Mouse (Mus musculus) layer of hippocampus, postnatal 36 days (tissue): ENCODE data around the gene Pdss2. TPM values are rescaled to one million over a fixed set of nuclear protein-coding genes. Genes with fewer than 3 reads are reported as not detected.
A peak's percentile ranks its signal among the peaks of the same experiment; 100 is the strongest.

ENCODE experiments used
- DNase-seq, 2 experiments: peaks; one replicate each; pipeline ENCODE4 v3.0.0; 2022
- total RNA-seq, 2 experiments: library from RNA; stranded (reverse); gene quantifications; 2 replicates each; pipeline ENCODE4 v1.2.3; 2021

Pdss2 gene
- total RNA-seq, 2 experiments from 2014 or later, result 14.0 to 19.2 TPM

DNA sequence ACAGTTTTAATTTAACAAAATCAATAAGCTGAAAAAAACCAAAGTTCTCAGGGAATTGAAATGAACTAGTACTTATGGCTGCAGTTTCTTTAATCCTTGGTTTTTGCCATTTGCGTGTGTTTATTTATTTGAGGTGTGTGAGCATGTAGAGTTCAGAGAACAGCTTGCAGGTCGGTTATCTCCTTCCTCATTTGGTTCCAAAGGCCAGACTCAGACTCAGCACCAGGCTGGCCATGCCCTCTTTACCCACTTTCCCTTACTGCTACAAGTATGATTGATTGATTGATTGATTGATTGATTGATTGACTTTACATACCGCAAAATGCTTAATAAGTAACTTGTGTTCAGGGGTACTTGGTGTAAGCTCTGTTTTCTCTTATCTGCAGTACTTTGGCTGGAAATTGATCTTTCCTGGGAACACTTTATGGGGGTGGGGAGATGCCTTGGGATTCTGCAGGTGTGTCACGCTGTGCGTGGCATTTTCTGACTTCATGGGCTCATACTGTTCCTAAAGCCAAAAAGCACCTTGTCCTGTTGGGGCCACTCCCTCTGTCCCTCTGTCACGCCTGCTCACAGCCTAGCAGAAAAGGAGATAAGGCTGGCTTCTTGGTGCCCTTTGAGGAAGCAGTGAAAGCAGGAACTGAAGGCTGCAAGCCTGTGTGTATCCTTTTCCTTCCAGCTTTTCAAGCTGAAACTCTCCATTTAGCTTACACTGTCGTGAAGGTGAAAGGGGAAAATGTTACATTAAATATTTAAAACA lies 91.6 kb downstream of the Pdss2 start:
- no peak for DNase-seq

DNA sequence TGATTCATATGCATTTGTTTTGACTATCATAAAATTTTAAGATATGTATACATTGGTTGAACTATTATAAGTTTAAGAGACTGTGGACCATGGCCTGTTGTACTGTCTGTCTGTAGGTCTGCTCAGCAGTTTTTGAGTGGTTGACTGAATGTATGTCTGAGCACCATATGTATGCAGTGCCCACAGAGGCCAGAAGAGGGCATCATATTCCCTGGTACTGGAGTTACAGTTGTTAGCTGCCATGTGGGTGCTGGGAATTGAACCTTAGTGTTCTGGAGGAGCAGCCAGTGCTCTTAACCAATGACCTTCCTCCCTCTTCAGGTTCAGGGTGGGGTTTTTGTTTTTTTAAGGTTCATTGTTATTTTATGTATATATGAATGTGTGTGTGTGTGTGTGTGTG lies 93.9 kb downstream of the Pdss2 start:
- no peak for DNase-seq

- DNase-seq, result no peak
Measured at GRCm38 (mm10) chr10:43317327-43317951, 96.2 kb downstream of the Pdss2 start.

DNA sequence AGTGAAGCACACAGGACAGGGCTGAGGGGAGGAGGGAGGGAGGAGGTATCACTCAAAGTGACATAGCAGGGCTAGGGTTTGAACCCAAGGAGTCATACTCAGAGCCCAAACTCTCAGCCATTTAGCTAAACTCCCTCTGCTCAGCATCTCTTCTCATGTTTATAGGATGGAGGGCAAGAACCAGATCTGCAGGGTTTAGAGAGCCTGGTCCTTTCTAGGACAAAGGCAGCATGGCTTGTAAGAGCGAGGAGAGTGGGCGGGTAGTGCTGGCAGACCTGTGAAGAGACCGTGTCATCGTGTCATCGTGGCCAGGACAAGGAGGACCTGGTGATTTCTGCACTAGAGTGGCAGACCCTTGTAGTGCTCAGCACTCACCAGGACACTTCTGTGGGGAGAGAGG lies 99.7 kb downstream of the Pdss2 start:
- no peak for DNase-seq

- DNase-seq, result peak in 1 of 2 experiments; percentile 11
Measured at GRCm38 (mm10) chr10:43322446-43323178, 101.3 kb downstream of the Pdss2 start.

DNA sequence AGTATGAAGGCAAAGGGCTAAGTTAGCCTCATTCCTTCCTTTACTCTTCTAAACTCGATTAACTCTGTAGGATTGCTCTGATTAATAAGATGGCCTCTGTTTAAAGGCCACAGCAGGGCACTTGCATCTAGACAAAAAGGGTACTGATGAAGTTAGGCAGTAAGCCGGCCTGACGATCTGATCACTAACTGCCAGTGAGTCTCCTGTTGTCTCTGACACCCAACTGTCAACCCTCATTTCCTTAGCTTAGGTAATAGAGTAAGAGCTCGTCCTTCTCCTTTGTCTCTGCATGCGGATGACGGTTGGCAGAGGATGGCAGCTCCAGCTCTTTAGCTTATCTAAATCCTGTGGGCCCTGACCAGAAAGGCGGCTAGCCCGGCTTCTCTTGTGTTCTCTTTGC lies 102.1 kb downstream of the Pdss2 start:
- DNase-seq, result no peak

DNA sequence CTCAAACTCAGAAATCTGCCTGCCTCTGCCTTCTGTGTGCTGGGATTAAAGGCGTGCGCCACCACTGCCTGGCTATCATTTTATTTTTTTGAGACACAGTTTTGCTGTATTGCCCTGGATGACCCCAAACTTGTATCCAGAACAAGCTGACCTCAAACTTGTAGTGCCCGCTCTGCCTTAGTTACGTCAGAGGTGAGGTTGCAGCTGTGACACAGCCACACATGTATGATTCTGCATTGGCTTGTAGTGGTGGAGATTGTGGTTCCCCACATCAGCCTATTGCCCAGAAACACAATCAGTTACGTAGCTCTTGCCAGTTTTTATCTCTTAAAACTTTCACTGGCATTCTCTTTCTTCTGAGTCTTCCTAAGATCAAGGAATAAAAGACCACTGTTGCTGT lies 108.5 kb downstream of the Pdss2 start:
- no peak for DNase-seq

DNA sequence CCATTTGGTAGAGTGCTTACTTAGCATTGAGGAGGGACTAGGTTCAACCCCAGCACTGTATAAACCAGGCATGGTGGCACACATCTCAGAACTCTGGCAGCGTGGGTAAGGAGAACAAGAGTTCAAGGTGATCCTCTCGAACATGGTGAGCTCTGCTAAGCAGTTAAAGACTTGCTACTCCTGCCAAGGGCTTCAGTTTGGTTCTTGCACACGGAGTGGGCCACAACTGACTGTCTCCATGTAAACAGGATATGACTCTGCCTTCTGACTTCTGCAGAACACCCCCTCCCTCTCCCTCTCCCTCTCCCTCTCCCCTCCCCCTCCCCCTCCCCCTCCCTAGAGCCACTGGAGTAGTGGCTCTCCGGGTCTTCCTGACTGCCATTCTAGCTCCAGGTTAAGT lies 109.4 kb downstream of the Pdss2 start:
- DNase-seq, result no peak

- no peak for DNase-seq
Measured at GRCm38 (mm10) chr10:43331931-43332701, 110.8 kb downstream of the Pdss2 start.

DNA sequence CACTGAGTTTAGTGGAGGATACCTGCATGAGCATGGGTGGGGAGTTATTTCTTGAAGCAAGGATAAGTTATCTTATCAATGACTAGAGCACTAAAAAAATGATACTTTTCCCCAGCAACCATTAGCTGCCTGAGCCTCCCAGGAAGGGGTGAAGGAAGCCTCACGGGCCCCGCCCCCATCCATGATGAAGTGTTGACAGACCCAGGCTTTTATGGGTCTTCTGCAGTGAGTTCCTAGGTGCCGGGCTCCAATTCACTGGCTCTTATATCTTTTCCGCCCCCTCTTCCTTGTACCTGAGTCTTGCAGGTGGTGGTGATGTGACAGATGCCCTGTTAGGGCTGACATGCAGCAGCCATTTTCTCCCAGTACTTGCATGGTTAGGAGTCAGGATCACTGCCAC lies 114.6 kb downstream of the Pdss2 start:
- DNase-seq, result no peak

DNA sequence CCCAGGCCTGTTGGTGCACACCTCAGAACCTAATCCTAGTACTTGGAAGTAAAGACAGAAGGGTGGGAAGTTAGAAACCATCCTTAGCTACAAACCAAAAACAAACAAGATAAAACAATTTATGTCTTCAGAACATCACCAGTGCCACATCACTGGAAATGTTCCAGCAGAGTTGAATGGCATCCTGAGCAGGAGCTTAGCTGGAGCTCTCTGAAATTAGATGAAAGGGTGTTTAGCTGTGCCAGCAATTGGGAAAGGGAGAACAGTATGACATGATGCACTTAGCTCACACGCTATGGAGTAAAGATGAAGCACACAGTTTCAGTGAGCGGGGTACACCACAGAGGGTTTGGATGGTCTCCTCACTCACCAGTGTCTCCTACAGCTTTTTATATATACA lies 115.8 kb downstream of the Pdss2 start:
- no peak for DNase-seq

DNA sequence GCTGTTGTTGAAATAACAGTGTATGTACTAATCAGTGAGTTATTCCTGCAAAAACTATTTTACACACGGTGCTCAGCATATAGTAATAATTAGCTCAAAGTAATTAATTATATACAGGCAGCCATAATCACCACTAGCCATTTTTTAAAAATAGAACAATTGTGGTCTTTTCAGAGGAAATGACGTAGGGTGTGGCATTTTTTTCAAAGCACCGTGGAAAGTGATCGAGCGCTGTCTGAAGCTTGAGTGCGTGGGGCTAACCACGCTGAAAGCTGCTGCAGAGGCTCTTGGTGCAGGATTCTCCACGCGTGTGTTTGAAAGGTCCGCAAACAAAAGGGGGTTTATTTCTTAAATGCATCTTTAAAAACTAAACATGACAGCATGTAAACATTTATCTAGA lies 118.5 kb downstream of the Pdss2 start:
- DNase-seq, result no peak

DNA sequence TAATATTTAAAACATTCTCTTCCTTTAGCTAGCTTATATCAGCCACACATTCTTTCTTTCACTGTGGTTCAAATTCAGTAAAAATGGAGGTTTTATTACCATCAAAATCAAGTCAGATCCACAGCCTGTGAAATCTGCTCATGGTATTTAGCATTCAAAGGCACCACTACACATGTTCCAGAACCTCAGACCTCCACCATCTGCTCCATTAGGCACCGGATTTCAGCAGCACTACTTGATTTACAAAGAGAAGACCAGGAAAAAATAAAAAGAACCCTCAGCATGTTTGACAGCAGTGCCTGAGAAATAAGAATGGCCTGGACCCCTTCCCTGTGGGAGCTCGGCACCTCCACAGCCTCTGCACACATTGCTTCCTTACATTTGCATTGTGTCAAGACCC lies 128.4 kb downstream of the Pdss2 start:
- peak; percentile 19 to 27 for DNase-seq

GRCm38 (mm10) chr10:43357884-43358283 lies 136.6 kb downstream of the Pdss2 start:
- DNase-seq, result no peak

DNA sequence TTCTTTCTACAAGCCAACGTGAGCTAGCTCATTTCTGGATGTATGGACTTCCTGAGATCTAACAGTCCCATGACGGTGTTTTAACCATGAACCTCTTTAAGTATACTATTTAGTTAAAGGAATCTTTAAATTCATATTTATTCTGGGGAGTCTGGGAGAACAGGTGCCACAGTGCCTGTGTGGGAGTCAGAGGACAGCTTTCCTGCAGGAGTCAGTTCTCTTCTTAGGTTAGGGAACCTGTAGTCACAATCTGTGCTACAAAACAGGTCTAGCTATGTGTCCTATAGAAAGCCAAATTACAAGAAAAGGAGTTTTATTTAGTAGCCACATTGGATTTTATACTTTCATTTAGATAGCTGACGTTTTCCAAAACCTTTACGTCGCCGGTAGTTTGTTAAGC lies 141.7 kb downstream of the Pdss2 start:
- no peak for DNase-seq

- no peak for DNase-seq
Measured at GRCm38 (mm10) chr10:43363431-43363851, 142.2 kb downstream of the Pdss2 start.

GRCm38 (mm10) chr10:43365909-43366308 lies 144.6 kb downstream of the Pdss2 start:
- DNase-seq, result no peak

DNA sequence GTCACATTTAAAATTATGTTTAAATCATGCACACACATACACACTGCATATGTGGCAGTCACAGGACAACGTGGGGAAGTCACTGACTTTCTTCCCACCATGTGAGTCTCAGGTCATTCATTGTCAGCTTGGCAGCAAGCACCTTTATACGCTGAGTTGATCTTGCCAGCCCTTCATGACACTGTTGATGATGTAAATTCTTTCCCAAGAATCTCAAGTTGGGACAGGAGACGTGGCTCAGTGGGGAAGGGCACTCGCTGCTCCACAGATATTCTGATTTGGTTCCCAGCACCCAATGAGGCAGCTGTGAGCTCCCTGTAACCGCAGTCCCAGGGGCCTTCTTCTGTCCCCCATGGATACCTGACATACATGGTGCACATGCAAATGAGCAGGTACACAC lies 147.3 kb downstream of the Pdss2 start:
- DNase-seq, result no peak

DNA sequence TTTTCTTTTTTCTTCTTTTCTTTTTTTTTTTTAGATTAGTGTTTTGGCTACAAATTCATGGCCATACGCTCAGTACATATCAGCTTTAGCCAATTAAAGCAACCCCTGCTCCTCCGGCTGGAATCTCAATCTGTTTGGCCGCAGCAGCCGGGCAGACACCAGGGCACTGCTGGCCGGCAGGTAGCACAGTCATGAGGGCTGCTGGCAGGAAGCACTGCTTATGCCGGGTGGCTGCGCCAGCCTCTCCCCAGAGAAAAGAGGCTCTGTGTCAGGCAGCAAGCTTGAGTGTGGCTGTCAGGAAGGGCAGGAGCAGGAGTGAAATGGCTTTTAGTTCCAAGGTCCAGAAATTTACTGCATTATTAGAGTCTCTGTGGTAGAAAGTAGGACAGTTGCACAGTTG lies 151.0 kb downstream of the Pdss2 start:
- DNase-seq, result peak; percentile 9 to 25

GRCm38 (mm10) chr10:43373035-43373434 lies 151.7 kb downstream of the Pdss2 start:
- DNase-seq, result no peak

DNA sequence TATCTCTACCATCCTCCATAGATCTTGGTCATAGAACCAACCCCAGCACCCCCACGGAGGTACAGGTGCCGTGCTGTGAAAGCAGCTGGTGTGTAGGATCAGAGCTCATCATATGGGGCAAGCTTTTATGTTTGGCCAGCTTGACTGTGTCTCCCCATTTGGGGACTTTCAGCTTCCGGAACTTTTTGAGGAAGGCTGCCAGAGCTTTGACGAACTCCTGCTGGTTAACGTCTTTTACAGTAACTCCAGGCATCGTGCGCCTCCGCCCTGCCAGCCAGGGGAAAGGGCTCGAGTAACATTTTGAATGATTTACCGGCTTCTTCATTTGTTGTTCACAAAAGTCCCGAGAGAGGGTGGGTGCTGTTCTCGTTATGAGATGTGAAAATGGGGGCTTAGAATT lies 152.4 kb downstream of the Pdss2 start:
- no peak for DNase-seq

DNA sequence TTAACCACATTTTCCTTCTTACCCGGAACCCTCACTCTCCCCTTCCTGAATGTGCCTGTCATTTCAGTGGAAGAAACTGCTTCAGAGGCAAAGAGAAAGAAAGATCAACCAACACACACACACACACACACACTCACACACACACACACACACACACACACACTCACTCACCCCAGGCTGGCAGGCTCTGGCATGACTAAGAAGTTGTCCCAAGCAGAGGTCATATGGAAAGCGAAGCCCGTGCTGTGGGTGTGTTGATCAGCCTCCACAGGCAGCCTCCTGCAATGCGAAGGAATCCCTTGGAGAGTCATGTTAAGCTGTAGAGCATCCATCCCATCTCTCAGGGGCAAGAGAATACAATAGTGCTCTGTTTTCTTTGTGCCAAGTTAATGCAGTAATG lies 154.0 kb downstream of the Pdss2 start:
- no peak for DNase-seq

DNA sequence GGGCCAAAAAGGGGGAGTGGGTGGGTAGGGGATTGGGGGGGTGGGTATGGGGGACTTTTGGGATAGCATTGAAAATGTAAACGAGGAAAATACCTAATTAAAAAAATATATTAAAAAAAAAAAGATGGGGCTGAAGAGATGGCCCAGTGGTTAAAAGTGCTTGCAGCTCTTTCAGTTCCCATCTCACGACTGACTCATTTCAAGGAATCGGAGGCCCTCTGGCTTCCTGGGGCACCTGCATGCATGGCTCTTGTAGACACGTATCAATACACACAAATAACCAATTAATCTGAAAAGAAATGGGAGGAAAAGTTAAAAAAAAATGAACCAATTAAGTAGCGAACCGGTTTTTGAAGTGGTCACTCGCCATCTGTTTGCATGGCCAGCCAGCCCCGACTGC lies 155.5 kb downstream of the Pdss2 start:
- no peak for DNase-seq
